ENCODE assay signal across 10 mouse cellular contexts in the genomic region with DNA sequence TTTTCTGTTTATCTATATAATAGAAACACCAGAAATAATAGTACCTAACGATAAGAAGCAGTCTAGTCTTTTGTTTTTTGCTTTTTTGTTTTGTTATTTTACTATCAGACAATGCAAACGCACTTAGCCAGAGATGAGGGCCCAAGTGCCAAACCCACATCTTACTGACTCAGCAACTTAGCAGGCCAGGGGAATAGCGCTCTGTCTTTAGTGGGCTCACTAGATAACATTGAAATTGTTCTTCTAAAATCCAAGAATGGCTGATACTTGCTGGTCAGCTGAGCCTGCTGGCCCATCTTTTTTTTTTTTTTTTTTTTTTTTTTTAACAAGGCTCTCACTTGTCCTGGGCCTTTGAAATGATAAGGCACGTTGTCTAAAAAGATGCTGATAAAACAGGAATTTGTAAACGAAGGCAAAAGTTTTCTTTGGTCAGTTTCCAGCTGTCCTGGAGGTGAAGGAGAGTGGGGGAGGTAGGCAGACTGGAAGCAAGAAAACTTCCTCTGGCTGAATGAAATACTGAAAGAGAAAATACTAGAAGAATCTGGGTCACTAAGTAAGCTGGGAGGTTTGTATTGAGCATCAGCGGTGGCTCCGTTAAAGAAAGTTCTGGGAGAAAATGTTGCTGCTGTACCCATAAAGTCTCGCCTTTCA.
DNase-seq lines count a peak whose midpoint lies in the region; ATAC-seq and TF ChIP-seq lines count a peak whose summit lies in the region.
"Had no signal": no experiment of that assay in that cellular context is flagged by ENCODE, and none has a peak within 500 bp of the region (broad histone marks: within the 10 kb centered on the region; RNA-seq: fewer than 3 reads in every experiment).

No protein-coding gene starts in this region.

- no peak for TF ChIP-seq CTCF in midbrain, postnatal 0 days (IDR thresholded peaks at IDR 0.05)

- H3K9me3 ChIP-seq in forebrain, embryonic 12.5 days: no peaks in the 10 kb centered on the region
- no peaks in the 10 kb centered on the region for H3K9me3 ChIP-seq in forebrain, embryonic 14.5 days (replicated peaks; ENCODE audit: control insufficient read depth, low read length)
- H3K9me3 ChIP-seq in midbrain, embryonic 10.5 days (replicated peaks): no peaks in the 10 kb centered on the region
- H3K9me3 ChIP-seq in midbrain, postnatal 0 days (ENCODE audit: low read length): no peaks in the 10 kb centered on the region
- H3K9me3 ChIP-seq in intestine, embryonic 14.5 days (ENCODE audit: control insufficient read depth, low read length): no peaks in the 10 kb centered on the region
- no peaks in the 10 kb centered on the region for H3K9me3 ChIP-seq in neural tube, embryonic 14.5 days (ENCODE audit: control insufficient read depth, low read length)

- no peak for ATAC-seq in forebrain, embryonic 12.5 days (ENCODE audit: low FRiP score)
- ATAC-seq in forebrain, embryonic 14.5 days: no peak
- ATAC-seq in midbrain, postnatal 0 days (ENCODE audit: low FRiP score): no peak
- no peak for ATAC-seq in intestine, embryonic 14.5 days (replicated peaks; ENCODE audit: low FRiP score, low TSS enrichment, low read depth)
- no peak for ATAC-seq in neural tube, embryonic 14.5 days (ENCODE audit: low read depth)
- ATAC-seq in monocyte, adult 5-6 weeks (replicated peaks; ENCODE audit: insufficient number of reproducible peaks, low FRiP score, low TSS enrichment, poor library complexity, severe bottlenecking): no peak

- 0 out of 2 replicates have a peak, but pooled peaks cover 3% of the 10 kb centered on the region for H3K4me1 ChIP-seq in forebrain, embryonic 12.5 days
- no peaks in the 10 kb centered on the region for H3K4me1 ChIP-seq in forebrain, embryonic 14.5 days (ENCODE audit: control insufficient read depth, insufficient read depth, low read length)
- H3K4me1 ChIP-seq in midbrain, embryonic 10.5 days: peaks cover 23% of the 10 kb centered on the region
- H3K4me1 ChIP-seq in midbrain, postnatal 0 days (ENCODE audit: insufficient read depth, low read length): no peaks in the 10 kb centered on the region
- H3K4me1 ChIP-seq in intestine, embryonic 14.5 days (replicated peaks; ENCODE audit: control insufficient read depth, insufficient read depth, low read length): no peaks in the 10 kb centered on the region; the same call in 1 of the 2 replicates
- 0 out of 2 replicates have a peak, but pooled peaks cover 3% of the 10 kb centered on the region for H3K4me1 ChIP-seq in neural tube, embryonic 14.5 days (ENCODE audit: control insufficient read depth, insufficient read depth, low read length)

- H3K27ac ChIP-seq in forebrain, embryonic 12.5 days: no peak overlapping the region
- H3K27ac ChIP-seq in forebrain, embryonic 14.5 days (ENCODE audit: low read depth, low read length): no peak overlapping the region
- no peak overlapping the region; the same call in 1 of the 2 replicates for H3K27ac ChIP-seq in midbrain, embryonic 10.5 days (replicated peaks)
- no peak overlapping the region for H3K27ac ChIP-seq in midbrain, postnatal 0 days (ENCODE audit: low read depth, low read length)
- peak overlapping the region; percentile 100 for H3K27ac ChIP-seq in intestine, embryonic 14.5 days (ENCODE audit: low read depth)
- H3K27ac ChIP-seq in neural tube, embryonic 14.5 days (ENCODE audit: low read depth, low read length): no peak overlapping the region

- H3K9ac ChIP-seq in forebrain, embryonic 12.5 days: no peak overlapping the region
- H3K9ac ChIP-seq in forebrain, embryonic 14.5 days (ENCODE audit: low read length): no peak overlapping the region
- no peak overlapping the region for H3K9ac ChIP-seq in midbrain, postnatal 0 days (replicated peaks; ENCODE audit: low read length, poor library complexity, severe bottlenecking)
- peak overlapping the region; percentile 95 for H3K9ac ChIP-seq in intestine, embryonic 14.5 days (ENCODE audit: low read length)
- no peak overlapping the region for H3K9ac ChIP-seq in neural tube, embryonic 14.5 days (replicated peaks; ENCODE audit: low read depth, low read length)

- no peak overlapping the region for H3K4me2 ChIP-seq in forebrain, embryonic 12.5 days
- no peak overlapping the region for H3K4me2 ChIP-seq in forebrain, embryonic 14.5 days (ENCODE audit: low read length)
- no peak overlapping the region for H3K4me2 ChIP-seq in midbrain, postnatal 0 days (ENCODE audit: low read depth, low read length, poor library complexity, severe bottlenecking)
- peak overlapping the region; percentile 61 for H3K4me2 ChIP-seq in intestine, embryonic 14.5 days (ENCODE audit: low read length)
- no peak overlapping the region for H3K4me2 ChIP-seq in neural tube, embryonic 14.5 days (ENCODE audit: low read depth, low read length)
- H3K4me2 ChIP-seq: midbrain, embryonic 11.5 days had no signal

- no peaks in the 10 kb centered on the region for H3K36me3 ChIP-seq in forebrain, embryonic 12.5 days (replicated peaks)
- no peaks in the 10 kb centered on the region for H3K36me3 ChIP-seq in forebrain, embryonic 14.5 days (ENCODE audit: control insufficient read depth, insufficient read depth, low read length)
- no peaks in the 10 kb centered on the region for H3K36me3 ChIP-seq in midbrain, embryonic 10.5 days
- no peaks in the 10 kb centered on the region for H3K36me3 ChIP-seq in midbrain, postnatal 0 days (ENCODE audit: insufficient read depth, low read length)
- H3K36me3 ChIP-seq in intestine, embryonic 14.5 days (ENCODE audit: control insufficient read depth, insufficient read depth, low read length): peaks cover 12% of the 10 kb centered on the region
- no peaks in the 10 kb centered on the region for H3K36me3 ChIP-seq in neural tube, embryonic 14.5 days (ENCODE audit: control insufficient read depth, insufficient read depth, low read length)

- H3K4me3 ChIP-seq in forebrain, embryonic 12.5 days (replicated peaks): 0 out of 2 replicates have a peak overlapping the region, but pooled peaks have one; percentile 4
- H3K4me3 ChIP-seq in forebrain, embryonic 14.5 days (ENCODE audit: low read depth, low read length): no peak overlapping the region
- H3K4me3 ChIP-seq in midbrain, embryonic 10.5 days: peak overlapping the region; percentile 24
- H3K4me3 ChIP-seq in midbrain, postnatal 0 days (ENCODE audit: low read depth, low read length): no peak overlapping the region
- peak overlapping the region; percentile 64 for H3K4me3 ChIP-seq in intestine, embryonic 14.5 days (ENCODE audit: low read depth, low read length)
- peak overlapping the region; percentile 0; the same call in 1 of the 2 replicates for H3K4me3 ChIP-seq in neural tube, embryonic 14.5 days (ENCODE audit: low read depth, low read length)

- 0 out of 2 replicates have a peak, but pooled peaks cover 4% of the 10 kb centered on the region for H3K27me3 ChIP-seq in forebrain, embryonic 12.5 days
- no peaks in the 10 kb centered on the region for H3K27me3 ChIP-seq in forebrain, embryonic 14.5 days (replicated peaks; ENCODE audit: control insufficient read depth, insufficient read depth, low read length)
- H3K27me3 ChIP-seq in midbrain, embryonic 10.5 days (ENCODE audit: low read depth, poor library complexity, severe bottlenecking): peaks cover 25% of the 10 kb centered on the region
- no peaks in the 10 kb centered on the region for H3K27me3 ChIP-seq in midbrain, postnatal 0 days (ENCODE audit: insufficient read depth, low read length)
- H3K27me3 ChIP-seq in intestine, embryonic 14.5 days (replicated peaks; ENCODE audit: control insufficient read depth, insufficient read depth, low read length): no peaks in the 10 kb centered on the region
- no peaks in the 10 kb centered on the region for H3K27me3 ChIP-seq in neural tube, embryonic 14.5 days (ENCODE audit: control insufficient read depth, insufficient read depth, low read length)

- WGBS in forebrain, embryonic 12.5 days: 71% methylated on average over 8 of the region's 8 CpGs
- 73% methylated on average over 8 of the region's 8 CpGs for WGBS in forebrain, embryonic 14.5 days
- 75% methylated on average over 8 of the region's 8 CpGs for WGBS in midbrain, embryonic 10.5 days
- WGBS in midbrain, postnatal 0 days: 76% methylated on average over 8 of the region's 8 CpGs
- WGBS in intestine, embryonic 14.5 days: 22% methylated on average over 8 of the region's 8 CpGs
- 81% methylated on average over 8 of the region's 8 CpGs for WGBS in neural tube, embryonic 14.5 days

- no peak for DNase-seq in forebrain, embryonic 14.5 days (ENCODE audit: low spot score)
- DNase-seq in midbrain, embryonic 10.5 days (ENCODE audit: low spot score): no peak
- DNase-seq in midbrain, postnatal 0 days (ENCODE audit: low spot score): no peak
- no peak for DNase-seq in intestine, embryonic 14.5 days (ENCODE audit: low spot score)
- DNase-seq in urinary bladder, postnatal 36 days (ENCODE audit: low spot score in 2 of 2): no peak
- DNase-seq: gastrocnemius, postnatal 25 days had no signal

Comparison
In these comparisons a context has a peak if more than half of its experiments do, and no peak if none do; other contexts are left out.
1. H3K4me3 ChIP-seq: peak in forebrain, embryonic 12.5 days (single experiment), midbrain, embryonic 10.5 days (single experiment), intestine, embryonic 14.5 days (single experiment) and neural tube, embryonic 14.5 days (single experiment); none in forebrain, embryonic 14.5 days (single experiment) and midbrain, postnatal 0 days (single experiment).